Mouse (Mus musculus): ENCODE measurements around the gene Nprl3. TPM values are rescaled to one million over a fixed set of nuclear protein-coding genes. Genes with fewer than 3 reads are reported as not detected.

The Nprl3 gene
- polyA plus RNA-seq, 1 experiment from 2014 or later, result 51.4 TPM

DNA sequence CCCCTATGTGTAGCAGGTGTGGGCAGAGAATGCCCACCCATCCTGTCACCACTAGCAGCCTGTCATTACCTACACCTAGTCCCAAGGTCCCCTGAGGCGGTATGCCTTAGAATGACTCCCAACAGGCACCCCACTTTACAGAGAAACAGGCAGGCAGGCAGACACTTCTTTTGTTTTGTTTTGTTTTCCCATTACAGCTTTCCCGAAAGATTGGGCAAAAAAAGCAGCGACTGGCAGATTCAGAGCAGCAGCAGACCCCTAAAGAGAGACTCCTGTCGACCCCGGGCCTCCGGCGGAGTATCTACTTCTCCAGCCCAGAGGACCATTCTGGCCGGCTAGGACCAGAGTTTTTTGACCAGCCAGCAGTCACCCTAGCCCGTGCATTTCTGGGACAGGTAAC lies 40.0 kb downstream of the Nprl3 start:
- Histone ChIP-seq H3K27ac (replicated peaks) (no peak overlapping the region), H3K4me1 (peaks cover 40% of the 10 kb centered on the region), H3K27me3 (peaks cover 13% of the 10 kb centered on the region), H3K4me2 (replicated peaks) (no peak overlapping the region), H3K9me3 (no peaks in the 10 kb centered on the region), H3K4me3 (no peak overlapping the region), H3K36me3 (peaks cover 13% of the 10 kb centered on the region), H3K9ac (replicated peaks) (no peak overlapping the region)
- ATAC-seq (replicated peaks), result no peak
- WGBS, result 85% methylated on average over 9 of the region's 9 CpGs

GRCm38 (mm10) chr11:32227041-32227440 lies 40.5 kb downstream of the Nprl3 start:
- peak overlapping the region; percentile 74 for H3K9ac ChIP-seq (replicated peaks)
- peak overlapping the region; percentile 73; the same call in 1 of the 2 replicates for H3K27ac ChIP-seq (replicated peaks)
- ATAC-seq (replicated peaks), result peak; percentile 1; the same call in 1 of the 2 replicates
- H3K36me3 ChIP-seq, result peaks cover 8% of the 10 kb centered on the region
- H3K4me2 ChIP-seq (replicated peaks), result peak overlapping the region; percentile 73
- H3K9me3 ChIP-seq, result no peaks in the 10 kb centered on the region
- peaks cover 45% of the 10 kb centered on the region for H3K4me1 ChIP-seq
- WGBS, result 34% methylated on average over 1 of the region's 1 CpGs
- peaks cover 18% of the 10 kb centered on the region for H3K27me3 ChIP-seq
- H3K4me3 ChIP-seq, result peak overlapping the region; percentile 65

- Histone ChIP-seq H3K36me3 (peaks cover 1% of the 10 kb centered on the region; the same call in 1 of the 2 replicates), H3K4me2 (replicated peaks) (peak within 1 kb of the TSS; percentile 73), H3K9me3 (no peaks in the 10 kb centered on the region), H3K4me3 (peak within 1 kb of the TSS; percentile 65), H3K9ac (replicated peaks) (peak within 1 kb of the TSS; percentile 74), H3K27me3 (peaks cover 21% of the 10 kb centered on the region), H3K27ac (replicated peaks) (peak within 1 kb of the TSS; percentile 73), H3K4me1 (peaks cover 52% of the 10 kb centered on the region)
- WGBS, result 4% methylated on average over 47 of the region's 47 CpGs
- peak; percentile 81 for ATAC-seq (replicated peaks)
These were observed 41.2 kb downstream of the Nprl3 start, which contains the start of gene Mpg for GRCm38 (mm10) chr11:32226124-32226871. TSS of gene Mpg (plus strand) at chr11:32226505.

DNA sequence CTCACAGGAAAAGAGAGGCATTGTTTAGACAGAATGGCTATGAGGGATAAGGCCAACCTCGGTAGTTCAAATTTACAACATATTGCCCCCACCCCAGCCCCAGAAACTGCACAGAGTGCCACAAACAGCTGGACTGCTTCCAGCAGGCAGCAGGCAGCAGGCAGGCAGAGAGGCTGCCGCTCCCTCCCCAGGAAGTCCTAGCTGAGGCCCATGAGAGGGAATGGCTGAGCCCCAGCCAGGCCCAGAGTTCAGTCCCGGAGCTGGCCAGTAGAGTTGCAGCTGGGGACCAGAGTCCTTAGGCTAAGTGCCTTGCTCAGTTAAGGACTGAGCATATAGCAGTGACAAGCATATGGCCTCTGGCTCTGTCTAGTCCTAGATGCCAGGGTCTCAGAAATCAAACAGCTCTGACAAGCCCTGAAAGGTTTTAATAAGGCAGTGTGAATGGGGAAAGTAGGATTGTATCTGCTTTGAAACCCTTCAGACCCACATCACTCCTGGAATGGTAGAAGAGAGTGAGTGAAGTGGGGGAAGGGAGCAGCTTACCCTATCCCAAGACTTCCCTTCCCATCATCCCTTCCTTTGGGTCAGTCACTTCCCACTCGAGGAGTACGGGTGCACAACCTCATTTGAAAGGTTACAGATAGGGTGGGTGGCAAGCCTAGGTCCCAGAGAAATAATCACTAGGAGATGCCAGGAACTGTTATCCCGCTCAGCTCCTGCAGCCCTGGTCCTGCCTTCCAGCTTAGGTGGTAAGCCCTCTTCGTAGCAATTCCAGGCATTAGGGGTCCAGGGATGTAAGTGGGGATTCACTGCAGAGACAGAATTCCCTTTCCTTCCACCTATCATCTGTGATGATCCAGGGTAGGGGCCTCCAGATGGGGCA lies 42.0 kb downstream of the Nprl3 start:
- H3K36me3 ChIP-seq, result no peaks in the 10 kb centered on the region
- peak overlapping the region; percentile 73 for H3K27ac ChIP-seq (replicated peaks)
- 53% methylated on average over 7 of the region's 7 CpGs for WGBS
- no peak overlapping the region; the same call in 1 of the 2 replicates for H3K4me2 ChIP-seq (replicated peaks)
- no peak overlapping the region for H3K4me3 ChIP-seq
- no peaks in the 10 kb centered on the region for H3K9me3 ChIP-seq
- no peak for ATAC-seq (replicated peaks)
- H3K4me1 ChIP-seq, result peaks cover 57% of the 10 kb centered on the region
- peaks cover 28% of the 10 kb centered on the region for H3K27me3 ChIP-seq
- no peak overlapping the region for H3K9ac ChIP-seq (replicated peaks)

DNA sequence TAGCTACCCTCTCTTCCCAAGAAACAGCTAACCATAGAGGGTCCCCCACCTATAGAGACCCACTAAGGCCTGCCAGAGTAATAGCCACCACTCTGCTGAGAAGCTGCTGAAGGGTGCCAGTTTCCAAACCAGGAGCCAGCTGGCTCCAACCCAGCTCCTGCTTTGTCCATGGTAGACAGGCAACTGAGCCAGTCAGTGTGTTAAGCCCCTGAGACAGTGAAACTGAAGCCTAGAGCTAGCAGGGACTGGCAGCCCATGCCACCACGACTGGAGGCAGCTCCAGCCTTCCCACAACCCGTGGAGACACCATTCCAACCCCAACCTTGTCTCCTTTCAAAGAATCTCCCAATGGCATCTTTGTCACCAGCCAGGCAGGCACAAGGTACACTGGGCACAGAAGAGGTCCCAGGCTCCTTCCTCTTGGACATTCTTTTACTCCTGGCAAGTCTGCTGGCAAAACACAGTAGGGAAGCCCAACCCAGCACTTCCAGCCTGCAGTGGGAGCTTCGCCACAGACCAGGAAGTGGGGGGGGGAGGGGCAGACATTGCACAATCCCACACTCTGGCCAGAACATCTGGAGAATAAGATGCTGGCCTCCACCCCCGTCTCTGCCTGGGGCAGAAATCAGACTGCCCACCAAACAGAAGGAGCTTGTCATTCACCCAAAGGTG lies 42.9 kb downstream of the Nprl3 start:
- H3K27ac ChIP-seq (replicated peaks), result peak overlapping the region; percentile 73
- H3K9me3 ChIP-seq, result no peaks in the 10 kb centered on the region
- peaks cover 57% of the 10 kb centered on the region for H3K4me1 ChIP-seq
- no peaks in the 10 kb centered on the region for H3K36me3 ChIP-seq
- ATAC-seq (replicated peaks), result no peak; the same call in 1 of the 2 replicates
- H3K27me3 ChIP-seq, result peaks cover 28% of the 10 kb centered on the region
- no peak overlapping the region for H3K4me3 ChIP-seq
- no peak overlapping the region for H3K4me2 ChIP-seq (replicated peaks)
- H3K9ac ChIP-seq (replicated peaks), result no peak overlapping the region
- WGBS, result 18% methylated on average over 4 of the region's 4 CpGs

GRCm38 (mm10) chr11:32223297-32223967 lies 44.1 kb downstream of the Nprl3 start:
- no peak for ATAC-seq (replicated peaks)
- no peaks in the 10 kb centered on the region for H3K36me3 ChIP-seq
- H3K4me3 ChIP-seq, result no peak overlapping the region
- H3K9me3 ChIP-seq, result no peaks in the 10 kb centered on the region
- no peak overlapping the region for H3K9ac ChIP-seq (replicated peaks)
- H3K27me3 ChIP-seq, result peaks cover 28% of the 10 kb centered on the region
- no peak overlapping the region for H3K4me2 ChIP-seq (replicated peaks)
- WGBS, result 76% methylated on average over 4 of the region's 4 CpGs
- H3K4me1 ChIP-seq, result peaks cover 59% of the 10 kb centered on the region
- H3K27ac ChIP-seq (replicated peaks), result no peak overlapping the region

DNA sequence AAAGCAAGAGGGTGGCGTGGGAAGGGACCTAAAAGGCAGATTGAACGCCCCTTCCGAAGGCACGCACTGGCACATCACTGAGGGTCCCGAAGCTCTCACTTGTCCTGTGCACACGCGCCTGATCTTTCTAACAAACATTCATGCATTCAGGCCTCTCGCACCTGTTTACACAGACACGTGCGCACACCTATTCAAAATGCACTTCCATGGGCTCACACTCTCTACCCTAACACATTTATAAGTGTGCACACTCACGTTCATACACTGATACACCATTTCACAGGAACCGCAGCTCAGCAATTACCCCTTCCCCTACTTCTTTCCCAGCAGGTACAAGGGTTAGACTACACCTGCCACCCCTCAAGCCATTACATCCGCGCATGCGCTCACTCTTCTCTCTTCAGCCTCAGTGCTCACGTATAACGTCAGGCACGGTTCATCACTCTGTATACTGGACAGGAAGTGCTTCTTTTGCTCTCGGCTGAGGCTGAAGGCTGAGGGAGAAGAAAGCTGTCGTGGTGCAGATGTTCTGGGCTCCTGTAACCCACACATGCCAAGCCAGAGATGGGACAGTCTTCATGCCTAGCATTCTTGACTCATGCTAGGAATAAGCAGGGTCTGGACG lies 44.8 kb downstream of the Nprl3 start:
- H3K36me3 ChIP-seq, result no peaks in the 10 kb centered on the region
- H3K27ac ChIP-seq (replicated peaks), result no peak overlapping the region
- H3K27me3 ChIP-seq, result peaks cover 28% of the 10 kb centered on the region
- H3K9ac ChIP-seq (replicated peaks), result peak overlapping the region; percentile 59
- H3K9me3 ChIP-seq, result no peaks in the 10 kb centered on the region
- peak overlapping the region; percentile 98 for H3K4me2 ChIP-seq (replicated peaks)
- peak overlapping the region; percentile 61 for H3K4me3 ChIP-seq
- ATAC-seq (replicated peaks), result no peak
- WGBS, result 4% methylated on average over 21 of the region's 21 CpGs
- H3K4me1 ChIP-seq, result peaks cover 57% of the 10 kb centered on the region

DNA sequence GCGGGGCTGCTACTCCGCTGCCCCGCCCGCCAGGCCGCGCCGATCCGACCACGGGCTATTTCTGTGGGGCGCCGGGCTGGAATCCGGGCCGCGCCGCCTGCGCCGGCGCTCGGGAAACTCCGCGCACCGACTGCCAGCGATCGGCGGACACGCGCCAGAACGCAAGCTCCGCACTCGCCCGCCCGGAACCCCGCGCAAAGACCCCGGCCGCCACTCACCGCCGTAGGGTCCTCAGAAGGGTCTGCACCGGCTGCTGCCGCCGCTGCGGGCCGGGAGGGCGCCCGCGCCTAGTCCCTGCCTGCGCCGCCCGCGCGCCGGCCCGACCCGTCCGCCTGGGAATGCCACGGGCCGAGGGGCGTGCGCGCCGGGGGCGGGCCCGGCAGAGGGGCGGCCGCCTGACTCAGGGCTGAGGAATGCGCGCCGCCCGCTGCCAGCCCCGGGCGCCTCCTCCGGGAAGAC lies 45.5 kb downstream of the Nprl3 start, which contains the start of gene Rhbdf1:
Rhbdf1 (minus strand) TSS at position 350 of the 459 bp plus-strand sequence.
- Histone ChIP-seq H3K27ac (replicated peaks) (peak within 1 kb of the TSS; percentile 38), H3K36me3 (no peaks in the 10 kb centered on the region), H3K4me3 (peak within 1 kb of the TSS; percentile 61), H3K9me3 (no peaks in the 10 kb centered on the region), H3K9ac (replicated peaks) (peak within 1 kb of the TSS; percentile 59), H3K4me2 (replicated peaks) (peak within 1 kb of the TSS; percentile 98), H3K27me3 (peaks cover 28% of the 10 kb centered on the region), H3K4me1 (peaks cover 54% of the 10 kb centered on the region)
- under 1% methylated on average over 72 of the region's 72 CpGs for WGBS
- peak; percentile 28 for ATAC-seq (replicated peaks)

DNA sequence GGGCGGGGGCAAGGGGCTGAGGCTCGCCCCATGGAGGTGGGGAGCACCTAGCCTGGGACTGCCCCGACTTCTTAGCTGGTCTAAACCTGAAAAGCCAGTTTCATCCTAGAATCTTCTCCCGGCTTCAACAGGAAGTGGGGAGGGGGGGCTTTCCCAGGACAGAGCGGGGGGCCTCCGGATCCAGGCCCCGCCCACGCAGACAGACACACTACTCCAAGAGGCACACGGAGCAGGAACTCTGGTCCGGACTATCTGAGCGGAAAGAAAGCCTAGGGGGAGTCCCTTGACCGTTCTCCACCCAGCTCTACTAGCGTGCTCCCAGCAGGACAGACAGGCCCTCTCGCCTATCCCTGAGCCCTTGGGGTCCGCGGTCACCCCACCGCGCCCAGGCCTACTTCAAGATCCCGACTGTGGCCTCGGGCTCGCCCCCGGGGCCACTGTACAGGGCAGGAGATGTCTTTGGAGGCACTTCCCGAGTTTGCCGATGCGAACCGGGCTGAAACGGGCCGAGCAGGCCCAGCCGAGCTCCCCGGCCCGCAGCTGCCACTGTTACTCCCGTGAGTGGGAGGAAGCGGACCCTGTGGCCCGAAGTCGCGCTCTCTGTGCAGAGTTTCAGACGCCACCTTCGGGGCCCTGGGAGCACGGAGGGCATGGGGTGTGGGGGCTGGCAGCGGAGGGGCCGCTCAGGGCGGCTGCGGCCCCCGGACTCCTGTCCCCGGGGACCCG lies 46.1 kb downstream of the Nprl3 start:
- H3K4me1 ChIP-seq, result peaks cover 50% of the 10 kb centered on the region
- no peak for ATAC-seq (replicated peaks)
- WGBS, result 1% methylated on average over 46 of the region's 46 CpGs

DNA sequence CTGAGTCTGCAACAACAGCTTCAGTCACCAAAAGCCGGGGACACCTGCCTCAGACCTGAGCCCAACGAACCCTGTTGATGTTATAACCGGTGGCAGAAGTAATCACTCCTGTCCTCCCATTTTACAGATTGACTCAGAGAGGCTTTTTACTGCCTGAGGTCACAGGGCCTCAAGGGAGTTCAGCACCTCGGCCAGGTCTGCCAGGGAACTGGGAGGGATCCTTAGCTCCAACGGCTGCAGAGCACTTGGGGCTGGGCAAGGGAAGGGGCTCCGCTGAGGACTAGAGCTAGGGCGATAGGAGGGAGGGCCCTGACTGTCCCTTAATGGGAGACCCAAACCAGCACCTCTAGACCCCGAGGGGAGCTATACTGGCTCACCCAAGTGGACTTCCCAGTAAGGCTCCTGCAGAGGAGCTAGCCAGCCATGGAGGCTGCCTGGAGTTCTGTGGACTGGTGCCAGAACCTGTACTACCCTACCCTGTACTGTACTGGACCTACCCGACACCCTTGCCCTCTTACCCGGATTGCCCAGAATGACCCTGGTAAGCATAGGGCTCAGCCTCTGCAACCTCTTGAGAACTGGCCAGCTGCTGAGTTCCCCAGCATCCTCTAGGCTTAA lies 46.8 kb downstream of the Nprl3 start:
- ATAC-seq (replicated peaks), result peak; percentile 17; the same call in 1 of the 2 replicates
- Histone ChIP-seq H3K4me1 (peaks cover 44% of the 10 kb centered on the region), H3K27ac (replicated peaks) (no peak overlapping the region), H3K4me3 (peak overlapping the region; percentile 61), H3K27me3 (peaks cover 28% of the 10 kb centered on the region), H3K9me3 (no peaks in the 10 kb centered on the region), H3K9ac (replicated peaks) (peak overlapping the region; percentile 59; the same call in 1 of the 2 replicates), H3K36me3 (no peaks in the 10 kb centered on the region), H3K4me2 (replicated peaks) (peak overlapping the region; percentile 98)
- 42% methylated on average over 10 of the region's 10 CpGs for WGBS

More for the DNA sequence above, 46.1 kb downstream of the Nprl3 start:
- Histone ChIP-seq H3K4me2 (replicated peaks) (peak overlapping the region; percentile 98), H3K27me3 (peaks cover 28% of the 10 kb centered on the region), H3K9ac (replicated peaks) (peak overlapping the region; percentile 59), H3K27ac (replicated peaks) (peak overlapping the region; percentile 38), H3K36me3 (no peaks in the 10 kb centered on the region), H3K9me3 (no peaks in the 10 kb centered on the region), H3K4me3 (peak overlapping the region; percentile 61)
